Mouse (Mus musculus) liver, postnatal 0 days (tissue): ENCODE data around the gene Rasa2.

ENCODE experiments used
- CTCF ChIP-seq: sonication (generic); IDR thresholded peaks from 2 replicates; pipeline ENCODE4 v1.5.1; 2016; ENCODE audit warnings: antibody characterized with exemption, low read depth
- EP300 ChIP-seq: IDR thresholded peaks from 2 replicates; pipeline ENCODE4 v1.6.1; 2016; ENCODE audit warnings: antibody characterized with exemption, low read depth, mild to moderate bottlenecking

DNA sequence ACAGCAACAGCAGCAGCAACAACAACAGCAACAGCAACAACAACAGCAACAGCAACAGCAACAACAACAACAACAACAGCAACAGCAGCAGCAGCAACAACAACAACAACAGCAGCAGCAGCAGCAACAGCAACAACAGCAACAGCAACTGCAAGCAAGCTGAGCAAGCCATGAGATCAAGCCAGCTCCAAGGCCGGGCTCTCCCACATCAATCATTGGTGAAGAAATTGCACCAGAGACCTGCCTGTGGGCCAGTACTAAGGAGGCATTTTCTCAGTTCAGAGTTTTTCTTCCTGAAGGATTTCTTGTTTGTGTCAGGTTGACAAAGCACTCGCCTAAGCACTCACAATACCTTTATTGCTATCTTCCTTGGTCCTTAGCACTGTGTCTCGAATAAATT, 114.6 kb downstream of the Rasa2 start:
- TF ChIP-seq EP300: no peak
- TF ChIP-seq CTCF: no peak
